Mouse (Mus musculus) MEL-GATA-1-ER (cell line): Measurements from ENCODE around the gene Smo.
A peak's percentile ranks its signal among the peaks of the same experiment; 100 is the strongest.
"Not testable (repeated sequence)": the region's sequence is repeated elsewhere in the genome, so short reads cannot be mapped to it uniquely, and the experiment has no call there.

Source experiments
- DNase-seq: peaks from one replicate; pipeline ENCODE4 v3.0.0-alpha.2; 2012; ENCODE audit warnings: low read depth; ENCODE audit errors: extremely low read depth

Gene Smo

DNA sequence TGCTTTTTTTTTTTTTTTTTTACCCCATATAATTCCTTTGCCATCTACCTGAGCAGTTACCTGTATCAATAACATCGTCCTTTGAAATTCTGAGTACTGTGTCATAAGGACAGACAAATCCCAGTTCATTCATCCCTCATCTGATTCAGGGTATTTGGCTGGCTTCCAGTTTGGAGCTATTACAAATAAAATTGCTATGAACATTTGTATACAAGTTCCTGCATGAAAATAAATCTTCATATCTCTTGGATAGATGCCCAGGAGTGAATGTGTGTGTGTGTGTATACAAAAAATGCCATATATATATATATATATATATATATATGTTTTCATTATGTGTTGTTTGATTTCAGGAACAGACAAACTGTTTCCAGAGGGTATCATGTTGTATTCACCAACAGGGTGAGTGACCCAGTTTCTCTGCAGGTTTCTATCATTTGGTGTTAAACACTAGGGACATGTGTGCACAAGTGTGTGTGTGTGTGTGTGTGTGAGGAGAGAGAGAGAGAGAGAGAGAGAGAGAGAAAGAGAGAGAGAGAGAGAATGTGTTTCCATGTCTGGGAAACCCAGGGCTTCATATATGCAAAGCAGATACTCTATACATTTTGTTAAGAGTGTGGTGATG lies 8.6 kb upstream of the Smo start:
- DNase-seq = no peak

DNA sequence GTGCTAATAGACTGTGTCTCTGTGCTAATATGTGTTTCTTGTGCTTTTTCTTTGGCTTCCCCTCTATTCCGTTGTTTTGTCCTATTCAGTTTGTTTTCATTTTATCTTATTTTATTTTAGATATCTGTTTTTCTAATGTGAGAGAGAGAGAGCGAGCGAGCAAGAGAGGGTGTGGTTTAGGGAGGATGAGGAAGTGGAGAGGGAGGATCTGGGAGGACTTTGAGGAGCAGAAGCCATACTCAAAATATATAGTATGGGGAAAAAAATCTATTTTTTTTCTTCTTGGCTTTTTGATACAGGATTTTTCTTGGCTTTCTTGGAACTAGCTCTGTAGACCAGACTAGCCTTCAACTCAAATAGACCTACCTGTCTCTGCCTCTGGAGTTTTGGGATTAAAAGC lies 7.3 kb upstream of the Smo start:
- no peak for DNase-seq

DNA sequence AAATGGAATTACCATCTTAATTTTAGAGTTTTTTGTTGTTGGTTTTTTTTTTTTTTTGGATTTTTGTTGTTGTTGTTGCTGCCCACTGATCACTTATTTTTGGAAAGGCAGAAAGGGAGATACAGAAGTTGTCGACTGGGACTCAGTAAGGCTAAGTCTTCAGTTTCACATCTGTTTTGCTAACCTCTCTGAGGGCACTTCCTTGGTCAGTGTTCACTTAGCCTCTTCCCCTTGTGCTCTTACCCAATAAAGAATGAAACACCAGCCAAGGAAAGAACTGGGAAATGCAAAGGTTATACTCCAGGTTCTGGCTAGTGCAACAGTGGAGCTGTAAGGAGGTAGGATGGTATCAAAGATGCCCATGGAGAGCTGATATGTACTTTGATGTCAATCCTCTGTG lies 5.8 kb upstream of the Smo start:
- no peak for DNase-seq

DNA sequence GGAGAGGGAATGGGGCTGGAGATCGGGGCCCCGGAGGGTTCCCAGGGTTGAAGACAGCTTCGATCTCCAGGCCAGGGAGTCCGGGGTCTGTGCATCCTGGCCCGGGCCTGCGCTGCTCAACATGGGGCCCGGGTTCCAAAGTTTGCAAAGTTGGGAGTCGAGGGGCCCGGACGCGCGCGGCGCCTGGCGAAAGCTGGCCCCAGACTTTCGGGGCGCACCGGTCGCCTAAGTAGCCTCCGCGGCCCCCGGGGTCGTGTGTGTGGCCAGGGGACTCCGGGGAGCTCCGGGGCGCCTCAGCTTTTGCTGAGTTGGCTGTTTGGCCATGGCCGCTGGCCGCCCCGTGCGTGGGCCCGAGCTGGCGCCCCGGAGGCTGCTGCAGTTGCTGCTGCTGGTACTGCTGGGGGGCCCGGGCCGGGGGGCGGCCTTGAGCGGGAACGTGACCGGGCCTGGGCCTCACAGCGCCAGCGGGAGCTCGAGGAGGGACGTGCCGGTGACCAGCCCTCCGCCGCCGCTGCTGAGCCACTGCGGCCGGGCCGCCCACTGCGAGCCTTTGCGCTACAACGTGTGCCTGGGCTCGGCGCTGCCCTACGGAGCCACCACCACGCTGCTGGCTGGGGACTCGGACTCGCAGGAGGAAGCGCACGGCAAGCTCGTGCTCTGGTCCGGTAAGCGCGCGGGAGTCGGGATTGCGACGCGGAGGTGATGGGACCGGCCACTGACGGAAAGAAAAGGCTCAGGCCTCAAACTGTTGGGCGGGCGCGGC lies 567 bp downstream of the Smo start:
- DNase-seq = peak; percentile 16

DNA sequence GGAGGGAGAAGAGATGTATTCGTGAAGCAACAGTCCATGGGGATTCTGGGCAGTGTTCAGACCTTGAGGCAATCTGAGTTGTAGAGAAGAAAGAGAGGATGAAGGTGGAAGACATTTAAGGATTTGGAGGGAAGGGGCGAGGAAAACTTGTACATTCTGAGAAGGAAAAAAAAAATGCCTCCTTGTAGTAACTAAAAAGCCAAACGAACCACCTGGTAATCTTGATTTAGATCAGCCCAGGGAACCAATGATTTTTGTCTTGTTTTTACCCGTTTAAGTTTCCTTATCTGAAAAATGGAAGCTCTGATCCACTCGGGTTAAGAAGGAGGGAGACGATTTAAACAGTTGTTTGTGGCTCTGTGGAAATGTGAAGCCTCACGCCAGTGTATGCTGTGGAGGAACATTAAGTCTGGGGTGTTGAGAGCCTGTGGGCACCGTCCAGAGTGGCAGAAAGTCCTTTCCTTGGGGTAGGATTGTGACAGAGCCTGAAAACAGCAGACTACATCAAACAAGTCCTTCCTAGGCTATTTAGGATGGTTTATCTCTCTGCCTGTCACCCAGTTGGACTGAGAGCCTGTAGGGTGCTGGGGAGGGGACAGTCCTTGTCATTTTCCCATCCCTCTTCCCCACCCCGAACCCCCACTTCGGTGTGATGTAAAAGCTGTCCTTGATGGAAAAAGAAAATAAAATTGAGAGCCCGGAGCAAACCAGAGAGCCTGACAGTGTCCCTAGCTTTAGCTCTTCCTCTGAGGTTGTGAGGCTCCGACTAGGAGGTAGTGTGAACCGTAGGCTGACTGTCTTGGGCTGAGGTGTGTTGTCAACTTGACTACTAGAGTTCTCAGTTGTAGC lies 1.5 kb downstream of the Smo start:
- DNase-seq = peak; percentile 14

DNA sequence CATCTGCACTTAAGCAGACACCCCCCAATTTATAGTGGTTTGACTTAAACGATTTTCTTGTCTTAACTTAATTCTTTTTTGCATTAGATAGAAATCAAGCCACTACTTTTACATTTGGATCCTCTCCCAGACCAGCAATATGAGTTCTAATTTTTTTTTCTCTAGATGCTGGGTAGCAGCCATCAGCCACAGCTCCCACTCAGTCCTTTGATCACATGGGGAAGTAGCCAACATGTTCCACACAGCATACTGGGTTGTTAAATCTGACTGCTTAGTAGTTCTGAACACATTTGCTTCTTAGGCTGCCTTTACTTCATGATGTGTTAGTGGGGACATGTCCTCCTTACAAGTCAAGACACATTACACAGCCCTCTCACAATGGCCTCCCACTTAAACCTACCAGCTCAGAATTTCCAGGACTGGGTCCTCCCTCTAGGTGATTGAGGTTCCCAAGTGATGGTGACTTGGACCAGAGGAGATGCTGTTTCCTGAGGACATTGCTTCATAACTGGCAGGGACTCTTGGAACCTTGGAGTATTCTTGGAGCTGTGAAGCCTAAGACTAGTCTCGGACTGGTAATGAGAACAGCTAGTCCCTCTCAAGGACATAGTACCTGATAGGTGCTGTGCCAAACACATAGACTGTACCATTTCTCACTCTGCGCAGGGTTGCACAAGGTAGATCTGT lies 16.3 kb downstream of the Smo start:
- no peak for DNase-seq

DNA sequence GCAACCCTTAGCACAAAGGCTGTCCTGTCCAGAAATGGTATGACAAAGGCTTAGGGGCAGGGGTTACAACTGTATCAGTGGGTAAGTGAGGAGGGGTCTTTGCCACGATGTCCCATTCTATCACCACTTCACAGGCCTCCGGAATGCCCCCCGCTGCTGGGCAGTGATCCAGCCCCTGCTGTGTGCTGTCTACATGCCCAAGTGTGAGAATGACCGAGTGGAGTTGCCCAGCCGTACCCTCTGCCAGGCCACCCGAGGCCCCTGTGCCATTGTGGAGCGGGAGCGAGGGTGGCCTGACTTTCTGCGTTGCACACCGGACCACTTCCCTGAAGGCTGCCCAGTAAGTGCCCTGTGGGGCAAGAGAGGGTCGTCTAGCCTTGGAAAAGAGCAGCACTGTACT lies 18.0 kb downstream of the Smo start:
- no peak for DNase-seq

DNA sequence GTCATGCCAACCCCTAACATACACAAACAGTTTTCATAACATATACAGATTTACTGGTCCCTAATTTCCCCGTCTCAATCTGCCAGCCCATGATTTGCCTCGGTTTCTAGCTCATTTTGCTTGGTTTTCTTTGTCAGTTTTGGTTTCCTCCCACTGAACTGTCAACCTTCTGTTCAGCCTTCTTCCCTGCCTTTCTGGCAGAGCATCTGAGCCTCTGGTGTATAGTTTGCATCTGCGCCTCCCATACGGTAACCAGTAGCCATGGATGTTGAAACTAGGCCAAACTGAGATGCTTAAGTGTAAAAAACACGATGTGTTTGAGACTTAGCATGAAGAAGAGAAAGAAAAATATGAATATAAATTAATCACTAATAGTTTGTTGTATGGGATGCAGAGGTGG lies 20.7 kb downstream of the Smo start:
- DNase-seq = no peak

DNA sequence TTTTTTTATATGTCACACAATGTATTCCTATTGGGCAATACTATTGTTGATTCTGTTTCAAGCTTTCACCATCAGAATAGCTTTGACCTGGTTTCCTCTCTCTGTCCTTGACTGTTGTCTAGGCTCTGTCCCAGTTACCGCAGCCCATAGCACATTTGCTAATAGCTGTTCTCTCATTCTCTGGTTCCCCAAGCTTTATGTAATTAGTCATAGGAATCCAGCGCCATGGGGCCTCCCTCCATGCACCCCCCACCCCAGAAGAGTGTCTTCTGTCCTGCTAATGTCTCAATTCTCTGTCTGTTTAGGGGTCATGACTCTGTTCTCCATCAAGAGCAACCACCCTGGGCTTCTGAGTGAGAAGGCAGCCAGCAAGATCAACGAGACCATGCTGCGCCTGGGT lies 21.2 kb downstream of the Smo start:
- DNase-seq = no peak

DNA sequence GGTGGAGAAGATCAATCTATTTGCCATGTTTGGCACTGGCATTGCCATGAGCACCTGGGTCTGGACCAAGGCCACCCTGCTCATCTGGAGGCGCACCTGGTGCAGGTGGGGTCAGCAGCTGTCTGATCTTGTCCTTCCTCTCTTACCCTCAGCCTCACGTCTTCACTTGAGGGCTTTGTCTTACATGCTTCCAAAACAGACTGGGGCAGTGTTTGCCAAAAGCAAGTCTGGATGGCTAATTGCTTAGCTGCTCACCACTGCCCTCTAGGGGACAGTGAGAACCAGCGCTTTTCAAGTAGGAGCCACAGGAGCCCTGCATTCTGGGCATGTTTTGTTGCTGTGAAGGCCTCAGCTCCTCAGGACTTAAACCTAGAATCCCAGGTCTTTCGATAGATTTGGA lies 23.1 kb downstream of the Smo start:
- no peak for DNase-seq

DNA sequence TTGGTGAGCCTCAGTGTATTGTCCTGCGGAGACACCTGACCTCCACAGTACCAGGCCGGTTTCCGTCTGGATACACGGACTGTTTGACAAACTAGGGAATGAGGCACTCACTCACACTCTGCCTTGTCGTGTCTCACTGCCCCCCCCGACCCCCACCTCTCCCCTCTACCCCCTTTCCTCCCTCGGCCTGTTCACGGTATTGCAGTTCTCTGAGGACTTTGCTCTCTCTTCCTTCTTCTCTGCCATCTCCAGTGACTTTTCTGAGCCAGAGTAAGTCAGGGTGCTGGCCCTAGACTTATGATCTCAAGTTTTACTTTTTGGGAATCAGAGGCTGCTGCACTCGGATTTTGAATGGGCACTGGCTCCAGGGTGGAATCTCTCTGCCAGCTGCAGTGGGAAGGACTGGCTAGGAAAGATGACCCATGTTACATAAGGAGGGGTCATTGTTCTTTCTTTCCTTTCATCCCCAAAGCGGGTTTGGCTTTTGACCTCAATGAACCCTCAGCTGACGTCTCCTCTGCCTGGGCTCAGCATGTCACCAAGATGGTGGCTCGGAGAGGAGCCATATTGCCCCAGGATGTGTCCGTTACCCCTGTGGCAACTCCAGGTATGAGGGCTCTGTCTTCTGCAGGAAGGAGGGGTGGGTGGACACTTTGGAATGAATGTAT lies 23.8 kb downstream of the Smo start:
- no peak for DNase-seq

DNA sequence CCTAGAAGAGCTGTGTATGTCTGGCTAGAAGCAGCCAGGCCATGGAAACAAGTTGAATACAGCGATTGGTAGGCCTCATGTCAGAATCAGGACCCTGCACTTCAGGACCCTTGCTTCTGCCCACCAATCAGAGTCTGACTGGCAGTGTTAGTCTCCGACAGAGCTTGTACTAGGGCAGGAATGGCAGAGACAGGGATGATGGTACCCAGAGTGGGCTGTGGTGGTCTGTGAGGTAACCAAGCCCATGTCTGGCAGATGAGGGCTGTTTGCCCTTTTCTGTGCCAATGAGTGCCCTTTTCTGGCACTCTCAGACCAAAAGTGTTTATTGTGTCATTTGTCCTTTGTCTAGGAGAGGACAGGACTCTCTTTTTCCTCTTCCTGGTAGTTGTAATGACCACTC lies 25.1 kb downstream of the Smo start:
- DNase-seq = not testable (repeated sequence)

DNA sequence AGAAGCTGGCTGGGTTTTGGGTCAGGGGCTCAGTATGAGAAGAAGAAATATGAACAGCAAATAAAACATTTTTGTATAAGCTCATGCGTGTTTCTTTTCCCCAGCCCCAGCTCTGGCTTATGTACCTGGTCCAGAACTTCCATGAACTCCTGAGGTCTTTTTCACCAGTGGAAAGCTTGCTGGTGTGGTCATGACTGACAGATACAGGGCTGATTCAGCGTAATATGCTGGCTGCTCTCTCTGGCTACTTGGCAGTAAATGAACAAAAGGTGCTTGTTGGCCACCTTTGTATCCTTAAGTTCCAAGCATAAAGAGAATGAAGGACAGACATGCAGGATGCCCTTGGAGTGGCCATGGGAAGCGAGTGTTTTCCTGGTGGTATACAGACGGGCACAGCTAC lies 26.0 kb downstream of the Smo start:
- DNase-seq = no peak

DNA sequence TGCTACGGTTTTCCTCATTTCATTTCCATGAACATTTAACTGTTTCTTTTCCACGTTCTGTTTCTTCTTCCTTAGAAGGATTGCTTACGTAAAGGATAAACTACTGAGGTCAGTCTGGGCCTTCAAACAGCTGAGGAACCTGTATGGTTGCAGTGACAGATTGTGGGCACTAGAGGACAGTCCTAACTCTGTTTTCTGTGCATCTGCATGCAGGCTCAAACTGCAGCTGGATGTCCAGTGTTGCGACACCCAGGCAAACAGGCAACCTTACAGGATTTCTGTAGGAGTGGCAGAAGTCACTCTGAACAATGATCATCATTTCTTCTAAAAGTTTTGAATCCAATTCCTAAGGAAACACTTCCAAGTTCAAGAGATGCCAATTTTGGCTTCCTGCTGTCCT lies 27.2 kb downstream of the Smo start:
- DNase-seq = no peak

DNA sequence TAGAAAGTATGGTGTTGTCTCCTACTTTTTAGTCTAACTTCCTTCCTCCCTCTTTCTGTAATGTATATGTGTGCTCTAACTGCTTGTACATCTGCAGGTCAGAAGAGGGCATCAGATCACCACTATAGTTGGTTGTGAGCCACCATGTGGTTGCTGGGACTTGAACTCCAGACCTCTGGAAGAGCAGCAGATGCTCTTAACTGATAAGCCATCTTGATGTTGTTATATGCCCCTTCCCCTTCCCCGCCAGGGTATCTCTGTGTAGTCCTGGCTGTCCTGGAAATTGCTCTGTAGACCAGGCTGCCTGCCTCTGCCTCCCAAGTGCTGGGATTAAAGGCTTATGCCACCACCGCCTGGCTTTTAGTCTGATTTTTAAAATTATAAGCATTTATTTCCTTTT lies 31.6 kb downstream of the Smo start:
- DNase-seq = no peak

DNA sequence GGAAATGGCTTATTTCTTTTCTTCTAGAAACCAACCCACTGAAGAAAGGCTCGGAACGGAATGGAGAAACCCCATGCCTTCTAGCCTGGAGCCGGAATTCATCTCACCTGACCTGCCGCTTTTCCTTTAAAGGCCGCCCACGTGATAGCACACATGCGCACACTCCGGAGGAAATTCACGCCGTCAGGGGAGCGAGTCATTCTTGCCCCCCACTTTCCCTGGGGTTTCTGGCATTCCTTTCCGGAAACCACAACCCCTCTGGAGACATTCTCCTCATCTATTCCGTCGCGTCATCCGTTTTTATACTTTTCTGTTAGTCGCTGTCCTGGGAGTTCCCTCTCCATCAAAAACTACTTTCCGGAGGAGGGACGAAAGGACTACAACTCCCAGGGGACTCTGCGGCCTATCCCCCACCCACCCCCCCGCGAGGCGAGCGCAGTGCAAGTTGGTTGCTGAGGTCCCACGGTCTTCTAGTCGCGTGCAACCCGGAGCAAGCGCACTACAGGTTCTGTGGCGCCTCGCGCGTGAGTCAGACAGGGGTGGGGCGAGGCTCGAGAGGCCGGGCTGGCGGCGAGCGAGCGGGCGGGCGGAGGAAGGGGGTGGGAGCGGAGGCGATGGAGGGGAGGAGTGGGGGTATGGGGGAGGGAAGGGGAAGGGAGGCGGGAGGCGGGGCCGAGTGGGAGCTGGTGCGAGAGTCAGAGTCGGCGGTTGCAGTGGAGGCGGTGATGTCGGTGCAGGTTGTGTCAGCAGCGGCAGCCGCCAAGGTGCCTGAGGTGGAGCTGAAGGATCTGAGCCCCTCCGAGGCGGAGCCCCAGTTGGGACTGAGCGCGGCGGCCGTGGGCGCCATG lies 32.7 kb downstream of the Smo start, which contains the start of gene Ahcyl2:
Gene Ahcyl2, plus strand, starts transcription at position 199 of the 848 bp plus-strand sequence.
- peak; percentile 86 for DNase-seq

DNA sequence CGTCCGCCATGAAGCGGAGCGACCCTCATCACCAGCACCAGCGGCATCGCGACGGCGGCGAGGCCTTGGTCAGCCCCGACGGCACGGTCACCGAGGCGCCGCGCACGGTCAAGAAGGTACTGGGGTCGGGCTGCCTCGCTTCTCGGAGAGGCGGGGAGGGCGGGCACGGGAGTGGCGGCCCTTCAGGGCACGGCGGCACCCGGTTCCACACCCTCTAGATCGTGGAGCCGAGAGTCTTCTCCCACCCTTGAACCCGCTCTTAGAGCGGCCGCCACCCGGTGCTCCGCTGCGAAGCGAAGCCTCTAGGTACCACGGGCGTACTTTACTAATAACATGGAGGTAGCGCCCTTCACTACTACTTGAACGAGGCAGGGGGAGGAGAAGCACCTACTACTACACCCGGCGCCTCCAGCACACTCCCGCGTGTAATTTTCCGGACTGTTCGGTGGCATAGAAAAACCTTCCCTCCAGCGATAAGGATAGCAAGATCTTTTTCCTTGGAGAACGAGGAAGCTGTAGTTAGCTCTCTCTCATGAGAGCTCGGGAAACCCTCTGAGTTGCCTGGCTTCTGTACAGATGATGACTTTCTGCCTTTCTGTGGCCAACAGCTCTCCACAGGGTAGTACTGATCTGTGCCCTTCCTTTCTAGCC lies 33.6 kb downstream of the Smo start:
- DNase-seq = peak; percentile 48

DNA sequence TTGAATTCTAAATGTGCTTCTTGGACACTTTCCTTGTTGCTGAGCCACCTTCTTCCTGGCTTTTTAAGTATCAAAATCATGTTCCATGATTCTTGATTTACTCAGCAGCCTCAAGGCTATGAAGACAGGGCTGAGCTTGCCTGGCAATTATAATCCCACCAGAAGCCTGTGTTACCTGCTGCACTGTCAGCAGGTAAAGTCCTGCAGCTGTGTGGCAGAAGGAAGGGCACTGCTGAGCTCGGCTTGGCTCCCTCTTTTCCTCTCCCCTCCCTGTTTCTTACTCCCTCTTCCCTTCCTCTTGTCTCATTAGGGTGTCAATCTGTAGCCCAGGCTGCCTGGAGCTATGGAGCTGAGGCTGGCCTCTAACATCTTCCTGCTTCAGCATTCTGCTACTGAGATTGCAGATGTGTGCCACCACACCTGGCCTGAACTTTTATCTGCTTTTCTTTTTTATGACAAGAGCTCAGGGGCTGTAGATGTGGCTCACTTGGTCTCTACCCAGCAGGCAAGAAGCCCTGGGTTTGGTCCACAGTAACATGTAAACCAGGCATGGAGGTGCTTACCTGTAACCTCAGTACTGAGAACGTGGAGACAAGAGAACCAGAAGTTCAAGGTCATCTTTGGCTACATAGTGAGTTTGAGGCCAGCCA lies 35.5 kb downstream of the Smo start:
- no peak for DNase-seq

DNA sequence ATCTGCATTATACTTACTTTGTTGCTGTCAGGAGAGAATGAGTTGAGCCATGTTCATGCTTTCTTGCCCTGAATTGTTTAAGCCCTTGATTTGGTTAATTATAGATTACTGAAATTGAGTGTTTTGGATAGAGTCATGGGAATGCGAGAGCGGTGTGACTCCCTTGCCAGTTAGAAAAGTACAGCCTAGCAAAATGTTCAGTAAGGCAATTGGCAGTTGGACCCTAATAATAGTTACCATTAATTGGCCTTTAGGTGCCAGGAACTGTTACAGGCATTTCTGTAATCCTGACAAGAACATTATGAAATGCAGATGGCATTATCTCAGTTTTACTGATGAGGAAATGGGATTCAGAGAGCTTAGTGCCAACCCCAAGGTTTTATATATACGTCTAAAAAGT lies 36.9 kb downstream of the Smo start:
- DNase-seq = no peak
